Mouse (Mus musculus): ENCODE measurements around the gene Tef.

DNA sequence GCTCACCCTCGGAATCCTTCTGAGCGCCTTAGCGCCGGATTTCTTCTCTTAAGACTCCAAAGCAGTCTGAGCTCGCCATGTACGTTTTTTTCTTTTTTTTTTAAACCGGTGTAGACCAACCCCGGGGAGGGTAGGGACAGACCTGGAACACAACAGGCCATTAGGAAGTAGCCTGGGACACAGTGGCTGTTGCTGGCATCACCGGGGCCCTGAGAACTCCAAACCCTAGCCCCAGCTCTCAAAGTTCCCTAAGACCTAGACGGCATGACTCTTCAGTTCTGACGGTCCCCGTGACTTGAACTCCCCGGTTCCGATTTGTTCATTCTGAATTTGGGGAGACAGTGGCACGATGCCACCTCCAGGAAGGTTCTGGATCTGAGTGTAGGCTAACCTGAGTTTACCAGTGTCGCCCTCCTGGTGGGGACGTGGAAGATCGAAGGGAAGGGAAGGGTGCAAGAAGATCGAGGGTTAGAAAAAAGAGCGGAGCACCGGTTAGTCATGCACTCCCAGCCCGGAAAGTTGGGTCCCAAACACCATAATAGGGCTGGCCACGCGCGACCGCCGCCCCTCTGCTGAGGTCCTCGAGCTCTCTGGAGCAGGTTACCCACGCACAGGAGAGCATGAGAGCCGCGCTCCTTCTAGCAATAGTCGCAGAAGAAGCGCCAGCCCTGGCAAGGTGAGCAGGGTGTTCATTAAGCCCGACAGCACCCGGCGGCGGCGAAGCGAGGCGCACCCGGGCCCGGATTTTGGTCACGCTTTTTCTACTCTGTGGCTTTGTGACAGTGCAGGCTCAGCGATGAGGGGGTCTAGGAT lies 56.5 kb downstream of the Tef start, which contains the start of gene Tob2:
- TF ChIP-seq CTCF (IDR thresholded peaks at IDR 0.05) (peak; percentile 26), POLR2A (IDR thresholded peaks at IDR 0.05; ENCODE audit: insufficient read depth, low read depth, low read length) (no peak)
